Mouse (Mus musculus) hindbrain, embryonic 14.5 days (tissue): ENCODE measurements around the gene Tra2b. TPM values are rescaled to one million over a fixed set of nuclear protein-coding genes. Genes with fewer than 3 reads are reported as not detected.

Experiments
- ATAC-seq: fragments of 200-750 bp; cut with Nextera tagmentation; 2 replicates; pipeline ENCODE4 v1.8.0; 2017; ENCODE audit warnings: moderate number of reproducible peaks, mild to moderate bottlenecking, moderate TSS enrichment, moderate library complexity; ENCODE audit not compliant: low FRiP score
- DNase-seq: peaks from one replicate; pipeline ENCODE4 v3.0.0-alpha.2; 2015; ENCODE audit warnings: low spot score
- H3K27ac ChIP-seq: fragments of 300-500 bp; sonication (generic); 2 replicates; pipeline ENCODE4 v1.5.1; 2014; ENCODE audit warnings: mild to moderate bottlenecking, moderate library complexity
- H3K27me3 ChIP-seq: fragments of 300-500 bp; sonication (generic); 2 replicates; pipeline ENCODE4 v1.6.1; 2014; ENCODE audit warnings: mild to moderate bottlenecking, low read length, mixed read lengths; ENCODE audit not compliant: control insufficient read depth, insufficient read depth
- H3K36me3 ChIP-seq: fragments of 300-500 bp; sonication (generic); replicated peaks from 2 replicates; pipeline ENCODE4 v1.6.1; 2014; ENCODE audit not compliant: control insufficient read depth, insufficient read depth
- H3K4me1 ChIP-seq: fragments of 300-500 bp; sonication (generic); replicated peaks from 2 replicates; pipeline ENCODE4 v1.6.1; 2014; ENCODE audit warnings: antibody characterized with exemption, low read length, mixed read lengths; ENCODE audit not compliant: control insufficient read depth, insufficient read depth
- H3K4me2 ChIP-seq: fragments of 300-500 bp; sonication (generic); replicated peaks from 2 replicates; pipeline ENCODE4 v1.6.1; 2014; ENCODE audit warnings: mild to moderate bottlenecking, moderate library complexity
- H3K4me3 ChIP-seq: fragments of 300-500 bp; sonication (generic); replicated peaks from 2 replicates; pipeline ENCODE4 v1.5.1; 2014; ENCODE audit warnings: mild to moderate bottlenecking, low read length
- H3K9ac ChIP-seq: fragments of 300-500 bp; sonication (generic); 2 replicates; pipeline ENCODE4 v1.6.1; 2014
- H3K9me3 ChIP-seq: fragments of 300-500 bp; sonication (generic); 2 replicates; pipeline ENCODE4 v1.6.1; 2016; ENCODE audit warnings: low read length; ENCODE audit not compliant: control insufficient read depth
- WGBS: fragments of 180-500 bp; shearing (Covaris S2); extraction: QIAGEN DNeasy Blood & Tissue Kit; methylation state at CpG from one replicate; pipeline ENCODE4 v1.1.7; 2014; 5-methylcytosine and 5-hydroxymethylcytosine counted together
- polyA plus RNA-seq: library from polyadenylated mRNA; unstranded; fragments of >200 nt; fragmentation: Nextera tagmentation; extraction: Ambion mirVana; gene quantifications from 2 replicates; pipeline ENCODE4 v1.2.1, GENCODE M21; 2014

The Tra2b gene
- polyA plus RNA-seq, 1 experiment from 2014 or later: 222 TPM

DNA sequence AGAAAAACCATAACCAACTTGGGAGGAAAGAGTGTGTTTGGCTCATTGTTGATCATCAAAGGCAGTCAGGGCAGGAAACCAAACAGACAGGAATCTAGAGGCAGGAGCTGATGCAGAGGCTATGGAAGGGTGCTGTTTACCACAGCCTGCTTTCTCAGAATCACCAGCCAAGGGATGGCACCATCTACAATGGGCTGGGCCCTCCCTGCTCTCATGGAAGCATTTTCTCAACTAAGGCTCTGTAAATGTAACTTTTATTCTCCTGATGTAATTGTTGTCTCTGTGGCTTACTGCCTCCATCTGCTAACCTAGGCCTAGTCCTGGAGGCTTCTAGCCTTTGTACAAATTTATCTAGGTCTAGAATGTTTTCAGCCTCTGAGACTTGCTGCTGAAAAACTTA, 10.7 kb upstream of the Tra2b start:
- H3K27me3 ChIP-seq: no peaks in the 10 kb centered on the region
- H3K4me3 ChIP-seq: no peak overlapping the region
- ATAC-seq: no peak
- no peak overlapping the region for H3K4me2 ChIP-seq
- H3K4me1 ChIP-seq: no peaks in the 10 kb centered on the region
- no peak overlapping the region for H3K9ac ChIP-seq
- H3K27ac ChIP-seq: no peak overlapping the region
- H3K9me3 ChIP-seq: 0 out of 2 replicates have a peak, but pooled peaks cover 6% of the 10 kb centered on the region
- no peaks in the 10 kb centered on the region for H3K36me3 ChIP-seq
- DNase-seq: peak; percentile 13

DNA sequence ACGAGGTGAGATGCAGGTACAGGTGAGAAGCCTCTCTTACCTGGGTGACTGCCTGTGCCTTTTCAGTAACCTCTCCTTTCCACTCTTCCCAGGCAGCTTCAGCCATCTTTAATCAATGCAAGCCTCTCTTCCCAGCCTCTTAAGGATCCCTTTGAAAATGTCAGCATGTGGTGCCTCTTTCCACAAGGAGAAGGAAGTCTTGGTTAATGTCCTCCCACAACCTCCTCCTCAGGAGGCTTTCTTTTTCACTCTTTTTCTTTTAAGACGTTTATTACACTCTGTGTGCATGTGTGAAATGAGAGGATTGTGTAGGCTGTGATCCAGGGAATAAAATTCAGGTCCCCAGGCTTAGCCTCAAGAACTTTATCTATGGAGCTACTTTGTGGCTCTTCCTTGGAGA, 9.3 kb upstream of the Tra2b start:
- H3K4me1 ChIP-seq: no peaks in the 10 kb centered on the region
- no peaks in the 10 kb centered on the region for H3K27me3 ChIP-seq
- DNase-seq: no peak
- no peak overlapping the region for H3K9ac ChIP-seq
- no peaks in the 10 kb centered on the region for H3K36me3 ChIP-seq
- no peak overlapping the region for H3K4me3 ChIP-seq
- no peak overlapping the region for H3K4me2 ChIP-seq
- 0 out of 2 replicates have a peak, but pooled peaks cover 6% of the 10 kb centered on the region for H3K9me3 ChIP-seq
- 55% methylated on average over 2 of the region's 2 CpGs for WGBS
- no peak for ATAC-seq
- H3K27ac ChIP-seq: no peak overlapping the region

DNA sequence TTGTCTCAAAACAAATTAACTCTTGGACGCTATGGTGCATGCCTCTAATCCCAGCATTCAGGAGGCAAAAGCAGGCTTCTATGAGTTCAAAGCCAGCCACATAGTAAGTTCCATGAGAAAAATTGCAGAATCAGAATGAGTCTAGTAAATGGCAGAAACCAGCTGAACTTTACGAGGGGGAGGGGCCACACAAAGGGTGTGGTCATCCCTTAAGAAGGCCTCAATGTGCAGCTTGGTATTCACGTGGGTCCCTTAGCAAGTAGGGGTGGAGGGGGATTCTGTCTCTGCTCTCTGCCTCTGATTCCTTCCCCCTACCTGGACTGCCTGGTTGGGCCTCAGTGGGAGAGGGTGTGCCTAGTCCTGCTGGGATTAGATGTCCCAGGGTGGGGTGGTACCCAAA, 4.7 kb upstream of the Tra2b start:
- Histone ChIP-seq H3K9me3 (no peaks in the 10 kb centered on the region), H3K27ac (no peak overlapping the region), H3K4me1 (peaks cover 6% of the 10 kb centered on the region), H3K4me2 (no peak overlapping the region), H3K36me3 (no peaks in the 10 kb centered on the region), H3K4me3 (no peak overlapping the region), H3K27me3 (no peaks in the 10 kb centered on the region), H3K9ac (no peak overlapping the region)
- DNase-seq: peak; percentile 14
- WGBS: 65% methylated on average over 3 of the region's 3 CpGs
- ATAC-seq: no peak

- WGBS: 40% methylated on average over 8 of the region's 8 CpGs
- Histone ChIP-seq H3K4me2 (peak overlapping the region; percentile 70), H3K36me3 (no peaks in the 10 kb centered on the region), H3K4me3 (peak overlapping the region; percentile 69), H3K9me3 (no peaks in the 10 kb centered on the region), H3K27ac (peak overlapping the region; percentile 96), H3K4me1 (peaks cover 26% of the 10 kb centered on the region), H3K27me3 (no peaks in the 10 kb centered on the region), H3K9ac (peak overlapping the region; percentile 72)
- no peak for DNase-seq
- peak; percentile 7; the same call in 1 of the 2 replicates for ATAC-seq
These were observed 579 bp upstream of the Tra2b start for GRCm38 (mm10) chr16:22266384-22266783.

- H3K9me3 ChIP-seq: no peaks in the 10 kb centered on the region
- under 1% methylated on average over 61 of the region's 81 CpGs for WGBS
- peak overlapping the region; percentile 84 for H3K4me2 ChIP-seq
- peak overlapping the region; percentile 83 for H3K9ac ChIP-seq
- H3K27me3 ChIP-seq: no peaks in the 10 kb centered on the region
- peaks cover 32% of the 10 kb centered on the region for H3K4me1 ChIP-seq
- DNase-seq (peak; percentile 88), ATAC-seq (peak; percentile 76)
- no peaks in the 10 kb centered on the region for H3K36me3 ChIP-seq
- peak overlapping the region; percentile 69 for H3K4me3 ChIP-seq
- peak overlapping the region; percentile 96 for H3K27ac ChIP-seq
These were observed 600 bp downstream of the Tra2b start for GRCm38 (mm10) chr16:22264962-22265848.

GRCm38 (mm10) chr16:22264232-22264961, 1.4 kb downstream of the Tra2b start:
- Histone ChIP-seq H3K4me2 (peak overlapping the region; percentile 84), H3K27me3 (no peaks in the 10 kb centered on the region), H3K36me3 (no peaks in the 10 kb centered on the region), H3K9ac (peak overlapping the region; percentile 83), H3K4me1 (peaks cover 37% of the 10 kb centered on the region), H3K9me3 (no peaks in the 10 kb centered on the region), H3K27ac (peak overlapping the region; percentile 96), H3K4me3 (peak overlapping the region; percentile 69)
- DNase-seq (peak; percentile 24), ATAC-seq (no peak)
- 3% methylated on average over 16 of the region's 16 CpGs for WGBS

GRCm38 (mm10) chr16:22263124-22263523, 2.7 kb downstream of the Tra2b start:
- Histone ChIP-seq H3K4me2 (peak overlapping the region; percentile 84), H3K9ac (no peak overlapping the region)

DNA sequence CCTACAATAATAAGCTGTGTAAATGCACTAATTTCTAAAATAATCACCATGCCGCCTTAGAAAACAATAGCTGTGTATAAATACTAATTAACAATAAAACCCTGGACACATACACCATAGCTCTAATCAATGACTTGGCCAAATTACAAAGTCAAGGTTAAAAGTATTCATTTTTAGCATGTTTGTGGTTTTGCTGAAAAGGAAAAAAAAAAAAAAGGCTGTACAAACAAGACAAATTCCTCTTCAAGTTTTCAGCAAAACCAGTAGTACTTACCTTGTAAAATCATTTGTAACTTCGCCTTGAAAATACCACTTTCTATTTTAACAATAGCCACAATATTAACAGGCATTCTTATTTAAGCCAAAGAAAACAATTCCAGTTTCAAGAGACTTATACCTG, 4.2 kb downstream of the Tra2b start:
- DNase-seq: peak; percentile 9
- H3K27ac ChIP-seq: no peak overlapping the region
- no peaks in the 10 kb centered on the region for H3K9me3 ChIP-seq
- H3K27me3 ChIP-seq: no peaks in the 10 kb centered on the region
- no peaks in the 10 kb centered on the region for H3K36me3 ChIP-seq
- H3K4me3 ChIP-seq: no peak overlapping the region
- no peak for ATAC-seq
- H3K4me1 ChIP-seq: peaks cover 56% of the 10 kb centered on the region
- WGBS: 88% methylated on average over 2 of the region's 2 CpGs
- H3K4me2 ChIP-seq: no peak overlapping the region
- no peak overlapping the region for H3K9ac ChIP-seq

More at GRCm38 (mm10) chr16:22263124-22263523, 2.7 kb downstream of the Tra2b start:
- ATAC-seq (no peak), DNase-seq (peak; percentile 21)
- Histone ChIP-seq H3K27me3 (no peaks in the 10 kb centered on the region), H3K4me1 (peaks cover 48% of the 10 kb centered on the region), H3K36me3 (no peaks in the 10 kb centered on the region), H3K4me3 (peak overlapping the region; percentile 69), H3K27ac (no peak overlapping the region), H3K9me3 (no peaks in the 10 kb centered on the region)

GRCm38 (mm10) chr16:22260423-22261143, 5.2 kb downstream of the Tra2b start:
- Histone ChIP-seq H3K27me3 (no peaks in the 10 kb centered on the region), H3K4me1 (peaks cover 61% of the 10 kb centered on the region), H3K36me3 (no peaks in the 10 kb centered on the region), H3K4me2 (peak overlapping the region; percentile 25), H3K9ac (no peak overlapping the region), H3K4me3 (no peak overlapping the region), H3K9me3 (no peaks in the 10 kb centered on the region), H3K27ac (no peak overlapping the region)
- ATAC-seq (no peak), DNase-seq (no peak)
- 69% methylated on average over 3 of the region's 3 CpGs for WGBS
